Mouse (Mus musculus) myocyte (in vitro differentiated cells): Measurements from ENCODE around the gene Peli3. TPM values are rescaled to one million over a fixed set of nuclear protein-coding genes. Genes with fewer than 3 reads are reported as not detected.
"Not testable (repeated sequence)": the region's sequence is repeated elsewhere in the genome, so short reads cannot be mapped to it uniquely, and the experiment has no call there.

Source experiments
- H3K27me3 ChIP-seq: one replicate; pipeline ENCODE4 v1.6.1; 2011; ENCODE audit not compliant: control insufficient read depth, insufficient read depth, insufficient read length
- H3K36me3 ChIP-seq: one replicate; pipeline ENCODE4 v1.6.1; 2011; ENCODE audit not compliant: control insufficient read depth, insufficient read depth
- H3K4me2 ChIP-seq: one replicate; pipeline ENCODE4 v1.6.1; 2011; ENCODE audit warnings: low read depth, control low read depth
- H3K4me3 ChIP-seq: one replicate; pipeline ENCODE4 v1.5.1; 2011; ENCODE audit warnings: mild to moderate bottlenecking, control low read depth, moderate library complexity
- H3K79me2 ChIP-seq: one replicate; pipeline ENCODE4 v1.6.1; 2011; ENCODE audit not compliant: control insufficient read depth, insufficient read depth
- H3ac ChIP-seq: one replicate; pipeline ENCODE4 v1.6.1; 2011; ENCODE audit not compliant: control insufficient read depth, insufficient read length
- CEBPB ChIP-seq: IDR thresholded peaks from 2 replicates; pipeline ENCODE4 v1.6.1; 2011; ENCODE audit warnings: mild to moderate bottlenecking, moderate library complexity; ENCODE audit not compliant: poor library complexity, insufficient read depth, severe bottlenecking
- E2F4 ChIP-seq: IDR thresholded peaks from one replicate; pipeline ENCODE4 v1.6.1; 2011; ENCODE audit warnings: mild to moderate bottlenecking, control low read depth, moderate library complexity; ENCODE audit not compliant: insufficient read depth
- MAX ChIP-seq: IDR thresholded peaks from one replicate; pipeline ENCODE4 v1.6.1; 2011; ENCODE audit warnings: low read depth, mild to moderate bottlenecking, control low read depth
- MYOD1 ChIP-seq, 3 experiments: IDR thresholded peaks; one replicate each; pipeline ENCODE4 v1.6.1; 2011; ENCODE audit warnings: control low read depth in 2 of 3, low read depth in 2 of 3, mild to moderate bottlenecking in 2 of 3, moderate library complexity in 1 of 3; ENCODE audit not compliant: insufficient read length in 2 of 3, control insufficient read depth in 1 of 3
- MYOG ChIP-seq, 3 experiments: IDR thresholded peaks; one replicate each; pipeline ENCODE4 v1.6.1; 2011; ENCODE audit warnings: control low read depth in 2 of 3, low read depth in 2 of 3, mild to moderate bottlenecking in 2 of 3; ENCODE audit not compliant: insufficient read length in 2 of 3, control insufficient read depth in 1 of 3, insufficient read depth in 1 of 3
- POLR2A ChIP-seq: IDR thresholded peaks from one replicate; pipeline ENCODE4 v1.6.1; 2011; ENCODE audit warnings: low read depth, mild to moderate bottlenecking, control low read depth, moderate library complexity; ENCODE audit not compliant: insufficient read length
- POLR2AphosphoS2 ChIP-seq: IDR thresholded peaks from one replicate; pipeline ENCODE4 v1.6.1; 2011; ENCODE audit warnings: low read depth, control low read depth; ENCODE audit not compliant: insufficient read length
- REST ChIP-seq: IDR thresholded peaks from one replicate; pipeline ENCODE4 v1.6.1; 2011; ENCODE audit warnings: mild to moderate bottlenecking, control low read depth, moderate library complexity; ENCODE audit not compliant: insufficient read depth, insufficient read length
- SRF ChIP-seq: IDR thresholded peaks from one replicate; pipeline ENCODE4 v1.6.1; 2011; ENCODE audit warnings: low read depth; ENCODE audit not compliant: control insufficient read depth, insufficient read length
- TCF12 ChIP-seq: IDR thresholded peaks from one replicate; pipeline ENCODE4 v1.6.1; 2011; ENCODE audit warnings: mild to moderate bottlenecking, control low read depth; ENCODE audit not compliant: poor library complexity, insufficient read depth, severe bottlenecking
- TCF3 ChIP-seq: IDR thresholded peaks from one replicate; pipeline ENCODE4 v1.6.1; 2011; ENCODE audit warnings: low read depth, control low read depth; ENCODE audit not compliant: insufficient read length
- USF1 ChIP-seq: IDR thresholded peaks from one replicate; pipeline ENCODE4 v1.6.1; 2011; ENCODE audit warnings: low read depth, mild to moderate bottlenecking, control low read depth, moderate library complexity
- polyA plus RNA-seq: library from polyadenylated mRNA; unstranded; fragments of >200 nt; fragmentation: generic; extraction: Trizol; gene quantifications from one replicate; pipeline ENCODE4 v1.2.1, GENCODE M21; 2012; ENCODE audit warnings: missing spikeins

Gene Peli3
- polyA plus RNA-seq, 1 experiment: 0.49 TPM

- Histone ChIP-seq H3K4me2 (no peak overlapping the region), H3ac (no peak overlapping the region), H3K27me3 (no peaks in the 10 kb centered on the region), H3K4me3 (no peak overlapping the region), H3K79me2 (no peaks in the 10 kb centered on the region), H3K36me3 (no peaks in the 10 kb centered on the region)
- TF ChIP-seq MYOG (IDR thresholded peaks at IDR 0.05; ENCODE audit: control insufficient read depth in 1 of 3, insufficient read depth in 1 of 3, insufficient read length in 2 of 3, low read depth in 2 of 3) (no peak), TCF12 (no peak), REST (no peak), POLR2AphosphoS2 (no peak), E2F4 (no peak), CEBPB (no peak)
Observed at GRCm38 (mm10) chr19:4981767-4982166, 38.8 kb upstream of the Peli3 start.

- no peak overlapping the region for H3ac ChIP-seq
- H3K36me3 ChIP-seq: peaks cover 6% of the 10 kb centered on the region
- no peak overlapping the region for H3K4me2 ChIP-seq
- TF ChIP-seq TCF3: no peak
- TF ChIP-seq REST: no peak
- TF ChIP-seq SRF: no peak
- no peak for TF ChIP-seq USF1
- no peaks in the 10 kb centered on the region for H3K27me3 ChIP-seq
- no peaks in the 10 kb centered on the region for H3K79me2 ChIP-seq
- no peak overlapping the region for H3K4me3 ChIP-seq
Observed at GRCm38 (mm10) chr19:4968236-4968635, 25.3 kb upstream of the Peli3 start.

- Histone ChIP-seq H3K4me3 (peak within 1 kb of the TSS; percentile 79), H3ac (peak within 1 kb of the TSS; percentile 21), H3K36me3 (peaks cover 6% of the 10 kb centered on the region), H3K79me2 (peaks cover 5% of the 10 kb centered on the region), H3K4me2 (peak within 1 kb of the TSS; percentile 83), H3K27me3 (no peaks in the 10 kb centered on the region)
- peak; percentile 62 for TF ChIP-seq SRF
- no peak for TF ChIP-seq MYOG (IDR thresholded peaks at IDR 0.05; ENCODE audit: control insufficient read depth in 1 of 3, insufficient read depth in 1 of 3, insufficient read length in 2 of 3, low read depth in 2 of 3)
- peak; percentile 99 for TF ChIP-seq MAX
Observed at GRCm38 (mm10) chr19:4961928-4962601, 19.1 kb upstream of the Peli3 start, which contains the start of gene Mrpl11. Mrpl11 (plus strand) TSS chr19:4962147.

GRCm38 (mm10) chr19:4948641-4949040 lies 5.7 kb upstream of the Peli3 start:
- not testable (repeated sequence) for H3K79me2 ChIP-seq, H3K36me3 ChIP-seq, H3K27me3 ChIP-seq, H3K4me3 ChIP-seq, H3K4me2 ChIP-seq, H3ac ChIP-seq

- H3ac ChIP-seq: no peak overlapping the region
- H3K4me2 ChIP-seq: no peak overlapping the region
- TF ChIP-seq REST (no peak), CEBPB (no peak), MYOG (IDR thresholded peaks at IDR 0.05; ENCODE audit: control insufficient read depth in 1 of 3, insufficient read depth in 1 of 3, insufficient read length in 2 of 3, low read depth in 2 of 3) (no peak), POLR2AphosphoS2 (no peak), E2F4 (no peak)
- H3K27me3 ChIP-seq: no peaks in the 10 kb centered on the region
- H3K36me3 ChIP-seq: no peaks in the 10 kb centered on the region
- H3K79me2 ChIP-seq: no peaks in the 10 kb centered on the region
- H3K4me3 ChIP-seq: no peak overlapping the region
Observed at GRCm38 (mm10) chr19:4945540-4945939, 2.6 kb upstream of the Peli3 start.

- Histone ChIP-seq H3K4me2 (peak overlapping the region; percentile 84), H3K36me3 (no peaks in the 10 kb centered on the region), H3K27me3 (no peaks in the 10 kb centered on the region), H3K4me3 (peak overlapping the region; percentile 18), H3K79me2 (no peaks in the 10 kb centered on the region), H3ac (no peak overlapping the region)
- TF ChIP-seq MYOG (IDR thresholded peaks at IDR 0.05; ENCODE audit: control insufficient read depth in 1 of 3, insufficient read depth in 1 of 3, insufficient read length in 2 of 3, low read depth in 2 of 3) (no peak), REST (no peak), TCF12 (no peak), MYOD1 (IDR thresholded peaks at IDR 0.05; ENCODE audit: control insufficient read depth in 1 of 3, insufficient read length in 2 of 3, low read depth in 2 of 3) (no peak), POLR2A (no peak), TCF3 (no peak), SRF (no peak), E2F4 (no peak), MAX (no peak), USF1 (no peak), POLR2AphosphoS2 (no peak), CEBPB (no peak)
Observed at GRCm38 (mm10) chr19:4943253-4943588, 294 bp upstream of the Peli3 start.
